Mouse (Mus musculus) C2C12 (cell line): ENCODE measurements around the gene Glra1.
"Not testable (repeated sequence)": the region's sequence is repeated elsewhere in the genome, so short reads cannot be mapped to it uniquely, and the experiment has no call there.

ENCODE experiments used
- CEBPB ChIP-seq: IDR thresholded peaks from one replicate; pipeline ENCODE4 v1.6.1; 2011; ENCODE audit warnings: low read depth, mild to moderate bottlenecking, control low read depth, moderate library complexity
- CTCF ChIP-seq: IDR thresholded peaks from one replicate; pipeline ENCODE4 v1.5.1; 2011; ENCODE audit not compliant: control insufficient read depth, insufficient read depth, insufficient read length
- FOSL1 ChIP-seq: IDR thresholded peaks from one replicate; pipeline ENCODE4 v1.8.0; 2011; ENCODE audit warnings: mild to moderate bottlenecking, low read length; ENCODE audit not compliant: poor library complexity, insufficient read depth, severe bottlenecking
- MAX ChIP-seq: IDR thresholded peaks from one replicate; pipeline ENCODE4 v1.6.1; 2011; ENCODE audit warnings: mild to moderate bottlenecking, control low read depth
- MYOD1 ChIP-seq: IDR thresholded peaks from one replicate; pipeline ENCODE4 v1.6.1; 2011; ENCODE audit warnings: low read depth; ENCODE audit not compliant: control insufficient read depth, insufficient read length
- MYOG ChIP-seq: IDR thresholded peaks from one replicate; pipeline ENCODE4 v1.6.1; 2011; ENCODE audit not compliant: control insufficient read depth, insufficient read length; ENCODE audit errors: extremely low read depth
- USF1 ChIP-seq: IDR thresholded peaks from one replicate; pipeline ENCODE4 v1.6.1; 2011; ENCODE audit warnings: low read depth, mild to moderate bottlenecking, control low read depth, moderate library complexity

GRCm38 (mm10) chr11:55614631-55615030 lies 6.6 kb upstream of the Glra1 start:
- not testable (repeated sequence) for TF ChIP-seq CTCF, MYOD1, MAX, CEBPB, USF1, FOSL1, MYOG
